Mouse (Mus musculus): ENCODE measurements around the gene Olfr317. TPM values are rescaled to one million over a fixed set of nuclear protein-coding genes. Genes with fewer than 3 reads are reported as not detected.

Olfr317 gene
- not detected in 2 replicates for polyA plus RNA-seq (2012; rRNA removed; ENCODE audit: low replicate concordance)

GRCm38 (mm10) chr11:58738792-58739262 is at the start of gene Olfr317:
Gene Olfr317 (minus strand): TSS chr11:58739212.

GRCm38 (mm10) chr11:58782480-58783089 is 43.6 kb upstream of the Olfr317 start, which contains the start of gene Olfr314:
Gene Olfr314 (plus strand): TSS chr11:58782952.

GRCm38 (mm10) chr11:58772888-58773287 is 33.9 kb upstream of the Olfr317 start, which contains the start of gene Olfr315:
Gene Olfr315 (plus strand): TSS chr11:58773188.

GRCm38 (mm10) chr11:58752434-58752833 is 13.4 kb upstream of the Olfr317 start, which contains the start of gene Olfr316:
Gene Olfr316 (plus strand): TSS chr11:58752734.

GRCm38 (mm10) chr11:58723914-58724313 is 15.1 kb downstream of the Olfr317 start, which contains the start of gene Olfr318:
Gene Olfr318 (minus strand): TSS chr11:58724014.

GRCm38 (mm10) chr11:58698862-58699261 is 40.1 kb downstream of the Olfr317 start, which contains the start of gene Olfr319:
Gene Olfr319 (plus strand): TSS chr11:58699162.

Other genes starting within 250 kb of the Olfr317 start
- gene Olfr332, start 246.7 kb downstream of the Olfr317 start, polyA plus RNA-seq (2012; rRNA removed; ENCODE audit: low replicate concordance) = not detected in 2 replicates
- gene Olfr331, start 236.6 kb downstream of the Olfr317 start, polyA plus RNA-seq (2012; rRNA removed; ENCODE audit: low replicate concordance) = not detected in 2 replicates
- not detected in 2 replicates for gene Olfr330, start 204.4 kb downstream of the Olfr317 start, polyA plus RNA-seq (2012; rRNA removed; ENCODE audit: low replicate concordance)
- gene Olfr329-ps, start 192.8 kb downstream of the Olfr317 start, polyA plus RNA-seq (2012; rRNA removed; ENCODE audit: low replicate concordance) = not detected in 2 replicates
- gene Olfr328, start 183.6 kb downstream of the Olfr317 start, polyA plus RNA-seq (2012; rRNA removed; ENCODE audit: low replicate concordance) = not detected in 2 replicates
- not detected in 2 replicates for gene Olfr224, start 168.7 kb downstream of the Olfr317 start, polyA plus RNA-seq (2012; rRNA removed; ENCODE audit: low replicate concordance)
- gene Olfr325, start 161.5 kb downstream of the Olfr317 start, polyA plus RNA-seq (2012; rRNA removed; ENCODE audit: low replicate concordance) = not detected in 2 replicates
- not detected in 2 replicates for gene Olfr324, start 144.1 kb downstream of the Olfr317 start, polyA plus RNA-seq (2012; rRNA removed; ENCODE audit: low replicate concordance)
- 22.8 and 126 TPM in 2 replicates for gene 2210407C18Rik, start 123.1 kb downstream of the Olfr317 start, polyA plus RNA-seq (2012; rRNA removed; ENCODE audit: low replicate concordance)
- 0.78 TPM in 1 of 2 replicates, not detected in the other for gene Olfr323, start 108.7 kb downstream of the Olfr317 start, polyA plus RNA-seq (2012; rRNA removed; ENCODE audit: low replicate concordance)
- 0.06 TPM in 1 of 2 replicates, not detected in the other for gene Trim58, start 98.7 kb downstream of the Olfr317 start, polyA plus RNA-seq (2012; rRNA removed; ENCODE audit: low replicate concordance)
- gene Olfr322, start 80.4 kb downstream of the Olfr317 start, polyA plus RNA-seq (2012; rRNA removed; ENCODE audit: low replicate concordance) = not detected in 2 replicates
- not detected in 2 replicates for gene Olfr320, start 58.1 kb downstream of the Olfr317 start, polyA plus RNA-seq (2012; rRNA removed; ENCODE audit: low replicate concordance)
- gene Olfr319, start 40.0 kb downstream of the Olfr317 start, polyA plus RNA-seq (2012; rRNA removed; ENCODE audit: low replicate concordance) = not detected in 2 replicates
- not detected in 2 replicates for gene Olfr318, start 15.2 kb downstream of the Olfr317 start, polyA plus RNA-seq (2012; rRNA removed; ENCODE audit: low replicate concordance)
- not detected in 2 replicates for gene Olfr316, start 13.5 kb upstream of the Olfr317 start, polyA plus RNA-seq (2012; rRNA removed; ENCODE audit: low replicate concordance)
- not detected in 2 replicates for gene Olfr315, start 34.0 kb upstream of the Olfr317 start, polyA plus RNA-seq (2012; rRNA removed; ENCODE audit: low replicate concordance)
- not detected in 2 replicates for gene Olfr314, start 43.7 kb upstream of the Olfr317 start, polyA plus RNA-seq (2012; rRNA removed; ENCODE audit: low replicate concordance)
- gene Fam183b, start 62.7 kb upstream of the Olfr317 start, polyA plus RNA-seq (2012; rRNA removed; ENCODE audit: low replicate concordance) = 0.39 and 2.2 TPM in 2 replicates
- not detected in 2 replicates for gene Olfr313, start 75.8 kb upstream of the Olfr317 start, polyA plus RNA-seq (2012; rRNA removed; ENCODE audit: low replicate concordance)
- not detected in 2 replicates for gene Olfr312, start 90.0 kb upstream of the Olfr317 start, polyA plus RNA-seq (2012; rRNA removed; ENCODE audit: low replicate concordance)
- gene Olfr311, start 100.0 kb upstream of the Olfr317 start, polyA plus RNA-seq (2012; rRNA removed; ENCODE audit: low replicate concordance) = not detected in 2 replicates
- gene Gm12258, start 107.9 kb upstream of the Olfr317 start, polyA plus RNA-seq (2012; rRNA removed; ENCODE audit: low replicate concordance) = 0.24 and 0.98 TPM in 2 replicates
- 0.36 and 0.91 TPM in 2 replicates for gene 2810021J22Rik, start 128.0 kb upstream of the Olfr317 start, polyA plus RNA-seq (2012; rRNA removed; ENCODE audit: low replicate concordance)
- gene Zfp39, start 165.0 kb upstream of the Olfr317 start, polyA plus RNA-seq (2012; rRNA removed; ENCODE audit: low replicate concordance) = 0.06 and 0.07 TPM in 2 replicates
- not detected in 2 replicates for gene Btnl10, start 178.7 kb upstream of the Olfr317 start, polyA plus RNA-seq (2012; rRNA removed; ENCODE audit: low replicate concordance)
- gene Rnf187, start 199.7 kb upstream of the Olfr317 start, polyA plus RNA-seq (2012; rRNA removed; ENCODE audit: low replicate concordance) = 171 and 270 TPM in 2 replicates
- 1.5 and 3.2 TPM in 2 replicates for gene Hist3h2ba, start 209.7 kb upstream of the Olfr317 start, polyA plus RNA-seq (2012; rRNA removed; ENCODE audit: low replicate concordance)
- 8.0 and 11.6 TPM in 2 replicates for gene Hist3h2a, start 215.5 kb upstream of the Olfr317 start, polyA plus RNA-seq (2012; rRNA removed; ENCODE audit: low replicate concordance)
- gene Trim17, start 215.5 kb upstream of the Olfr317 start, polyA plus RNA-seq (2012; rRNA removed; ENCODE audit: low replicate concordance) = 0.08 and 0.09 TPM in 2 replicates
- 22.8 and 25.2 TPM in 2 replicates for gene Trim11, start 238.9 kb upstream of the Olfr317 start, polyA plus RNA-seq (2012; rRNA removed; ENCODE audit: low replicate concordance)